Mouse (Mus musculus) megakaryocyte, embryonic 14.5 days (primary cell): ENCODE results near the gene Tnnt1. TPM values are rescaled to one million over a fixed set of nuclear protein-coding genes. Genes with fewer than 3 reads are reported as not detected.
A peak's percentile ranks its signal among the peaks of the same experiment; 100 is the strongest.
"Not testable (repeated sequence)": the region's sequence is repeated elsewhere in the genome, so short reads cannot be mapped to it uniquely, and the experiment has no call there.

Source experiments
- H3K27me3 ChIP-seq: replicated peaks from 2 replicates; pipeline ENCODE3; 2012; ENCODE audit warnings: inconsistent platforms
- H3K36me3 ChIP-seq: replicated peaks from 2 replicates; pipeline ENCODE3; 2012; ENCODE audit warnings: low read length, inconsistent platforms, mixed read lengths
- H3K4me1 ChIP-seq: 2 replicates; pipeline ENCODE4 v1.6.1; 2012; ENCODE audit warnings: inconsistent platforms
- H3K4me3 ChIP-seq: replicated peaks from 2 replicates; pipeline ENCODE3; 2012; ENCODE audit warnings: moderate library complexity, mild to moderate bottlenecking, inconsistent platforms
- H3K9me3 ChIP-seq: 2 replicates; pipeline ENCODE4 v1.6.1; 2012; ENCODE audit warnings: inconsistent platforms
- FLI1 ChIP-seq: IDR thresholded peaks from 2 replicates; pipeline ENCODE4 v1.6.1; 2012; ENCODE audit warnings: low read length, inconsistent platforms, mixed read lengths
- GATA1 ChIP-seq: IDR thresholded peaks from 3 replicates; pipeline ENCODE4 v1.6.1; 2012; ENCODE audit warnings: mixed read lengths, low read length, inconsistent platforms, borderline replicate concordance
- polyA plus RNA-seq: library from polyadenylated mRNA; stranded (reverse); fragments of >175 nt; gene quantifications from 2 replicates; pipeline ENCODE4 v1.2.3, GENCODE M21; 2012; ENCODE audit warnings: low replicate concordance; ENCODE audit not compliant: insufficient read depth

Tnnt1 gene
- polyA plus RNA-seq, 1 experiment: 38.2 TPM

- Histone ChIP-seq H3K9me3 (no peaks in the 10 kb centered on the region), H3K27me3 (peaks cover 49% of the 10 kb centered on the region), H3K36me3 (no peaks in the 10 kb centered on the region), H3K4me1 (peaks cover 6% of the 10 kb centered on the region), H3K4me3 (no peak overlapping the region)
- TF ChIP-seq GATA1: no peak
- no peak for TF ChIP-seq FLI1
These were observed 21.0 kb upstream of the Tnnt1 start for GRCm38 (mm10) chr7:4537181-4537580.

GRCm38 (mm10) chr7:4536369-4536768 is 20.2 kb upstream of the Tnnt1 start:
- Histone ChIP-seq H3K27me3 (peaks cover 56% of the 10 kb centered on the region), H3K9me3 (no peaks in the 10 kb centered on the region)

GRCm38 (mm10) chr7:4532005-4532729 is 16.0 kb upstream of the Tnnt1 start, which contains the start of gene Dnaaf3:
Gene Dnaaf3, minus strand, starts transcription at chr7:4532453.
- Histone ChIP-seq H3K36me3 (no peaks in the 10 kb centered on the region), H3K27me3 (peaks cover 38% of the 10 kb centered on the region), H3K4me1 (peaks cover 18% of the 10 kb centered on the region), H3K9me3 (no peaks in the 10 kb centered on the region), H3K4me3 (peak within 1 kb of the TSS; percentile 79)
- TF ChIP-seq GATA1 (no peak), FLI1 (no peak)

More at GRCm38 (mm10) chr7:4536369-4536768, 20.2 kb upstream of the Tnnt1 start:
- H3K4me1 ChIP-seq: peaks cover 12% of the 10 kb centered on the region
- TF ChIP-seq FLI1: no peak
- TF ChIP-seq GATA1: no peak
- no peak overlapping the region for H3K4me3 ChIP-seq
- no peaks in the 10 kb centered on the region for H3K36me3 ChIP-seq

- H3K36me3 ChIP-seq, H3K9me3 ChIP-seq, H3K4me3 ChIP-seq: not testable (repeated sequence)
- peaks cover 35% of the 10 kb centered on the region for H3K27me3 ChIP-seq
- H3K4me1 ChIP-seq: peaks cover 35% of the 10 kb centered on the region
These were observed 14.0 kb upstream of the Tnnt1 start for GRCm38 (mm10) chr7:4530166-4530565.

GRCm38 (mm10) chr7:4527302-4527689 is 11.1 kb upstream of the Tnnt1 start:
- no peaks in the 10 kb centered on the region for H3K36me3 ChIP-seq
- H3K27me3 ChIP-seq: peaks cover 20% of the 10 kb centered on the region
- peak overlapping the region; percentile 88 for H3K4me3 ChIP-seq
- no peaks in the 10 kb centered on the region for H3K9me3 ChIP-seq
- peaks cover 49% of the 10 kb centered on the region for H3K4me1 ChIP-seq
- no peak for TF ChIP-seq GATA1
- TF ChIP-seq FLI1: no peak

GRCm38 (mm10) chr7:4526341-4527301 is 10.4 kb upstream of the Tnnt1 start:
- H3K4me3 ChIP-seq: peak overlapping the region; percentile 88
- H3K36me3 ChIP-seq: no peaks in the 10 kb centered on the region
- H3K4me1 ChIP-seq: peaks cover 49% of the 10 kb centered on the region
- H3K27me3 ChIP-seq: peaks cover 17% of the 10 kb centered on the region
- no peak for TF ChIP-seq FLI1
- no peak for TF ChIP-seq GATA1
- no peaks in the 10 kb centered on the region for H3K9me3 ChIP-seq

- not testable (repeated sequence) for H3K9me3 ChIP-seq, H3K4me3 ChIP-seq, H3K36me3 ChIP-seq
- Histone ChIP-seq H3K4me1 (peaks cover 64% of the 10 kb centered on the region), H3K27me3 (peaks cover 16% of the 10 kb centered on the region)
These were observed 8.2 kb upstream of the Tnnt1 start, which contains the start of gene Tnni3 for GRCm38 (mm10) chr7:4524212-4524922. Gene Tnni3, minus strand, starts transcription at chr7:4524229.

- Histone ChIP-seq H3K4me3 (no peak overlapping the region), H3K36me3 (no peaks in the 10 kb centered on the region), H3K4me1 (peaks cover 70% of the 10 kb centered on the region), H3K27me3 (peaks cover 16% of the 10 kb centered on the region), H3K9me3 (no peaks in the 10 kb centered on the region)
- TF ChIP-seq FLI1 (no peak), GATA1 (no peak)
These were observed 7.3 kb upstream of the Tnnt1 start for GRCm38 (mm10) chr7:4523205-4524130.

- H3K36me3 ChIP-seq: no peaks in the 10 kb centered on the region
- H3K4me3 ChIP-seq: no peak overlapping the region
- H3K9me3 ChIP-seq: no peaks in the 10 kb centered on the region
- TF ChIP-seq FLI1: no peak
- no peak for TF ChIP-seq GATA1
- H3K4me1 ChIP-seq: peaks cover 69% of the 10 kb centered on the region
- peaks cover 12% of the 10 kb centered on the region for H3K27me3 ChIP-seq
These were observed 6.1 kb upstream of the Tnnt1 start for GRCm38 (mm10) chr7:4522292-4522691.
